ENCODE assay signal across 24 mouse cellular contexts in genomic region chr2:137654296-137654695, GRCm38 (mm10).
"Had no signal": no experiment of that assay in that cellular context is flagged by ENCODE, and none has a peak within 500 bp of the region (broad histone marks: within the 10 kb centered on the region; RNA-seq: fewer than 3 reads in every experiment).

No protein-coding gene starts in this region.

- H3K4me1 ChIP-seq: hindbrain, embryonic 13.5 days; hindbrain, embryonic 15.5 days; limb, embryonic 10.5 days; limb, embryonic 12.5 days; liver, embryonic 12.5 days had no signal

- DNase-seq: gastrocnemius, adult 2 months; gastrocnemius, postnatal 10 days; gastrocnemius, postnatal 25 days; heart, adult 18-20 months; heart, postnatal 14 days; heart, postnatal 36 days; kidney, adult 18-20 months; kidney, adult 8-10 months; kidney, postnatal 10 days; kidney, postnatal 25 days; kidney, postnatal 4 days; liver had no signal

- H3K36me3 ChIP-seq: heart, embryonic 10.5 days; heart, embryonic 12.5 days; hindbrain, embryonic 13.5 days; hindbrain, embryonic 15.5 days; limb, embryonic 10.5 days; limb, embryonic 12.5 days; liver, embryonic 12.5 days had no signal

- H3K27ac ChIP-seq: gastrocnemius, adult 2 months; heart, embryonic 10.5 days; hindbrain, embryonic 13.5 days; hindbrain, embryonic 15.5 days; hindbrain, postnatal 0 days; layer of hippocampus, adult 2 months; left cerebral cortex, adult 2 months; limb, embryonic 10.5 days; limb, embryonic 12.5 days; liver, embryonic 12.5 days; liver, embryonic 14.5 days had no signal

- H3K9me3 ChIP-seq: heart, embryonic 12.5 days; hindbrain, embryonic 13.5 days; hindbrain, embryonic 15.5 days; limb, embryonic 10.5 days; liver, embryonic 12.5 days had no signal

- H3K4me2 ChIP-seq: heart, embryonic 12.5 days; hindbrain, embryonic 13.5 days; hindbrain, embryonic 15.5 days; limb, embryonic 12.5 days; liver, embryonic 12.5 days had no signal

- ATAC-seq: hindbrain, postnatal 0 days; intestine, postnatal 0 days; liver, embryonic 12.5 days had no signal

- H3K4me3 ChIP-seq: gastrocnemius, adult 2 months; heart, embryonic 10.5 days; heart, embryonic 12.5 days; hindbrain, embryonic 13.5 days; hindbrain, embryonic 15.5 days; layer of hippocampus, adult 2 months; left cerebral cortex, adult 2 months; limb, embryonic 10.5 days; limb, embryonic 12.5 days; liver, embryonic 12.5 days had no signal

- H3K27me3 ChIP-seq: heart, embryonic 12.5 days; hindbrain, embryonic 13.5 days; hindbrain, embryonic 15.5 days; limb, embryonic 12.5 days; liver, embryonic 12.5 days had no signal

- H3K9ac ChIP-seq: heart, embryonic 12.5 days; hindbrain, embryonic 13.5 days; hindbrain, embryonic 15.5 days; limb, embryonic 12.5 days; liver, embryonic 12.5 days; liver, embryonic 14.5 days had no signal
